Mouse (Mus musculus) spleen, postnatal 14 days (tissue): Measurements from ENCODE around the gene Relt.

ENCODE experiments used
- DNase-seq, 2 experiments: peaks; one replicate each; pipeline ENCODE4 v3.0.0; 2021 to 2022; ENCODE audit warnings: low spot score in 2 of 2

Relt gene

GRCm38 (mm10) chr7:100798810-100799209 lies 64.4 kb downstream of the Relt start:
- DNase-seq, result no peak
